Mouse (Mus musculus): Measurements from ENCODE around the gene 0610040J01Rik.

DNA sequence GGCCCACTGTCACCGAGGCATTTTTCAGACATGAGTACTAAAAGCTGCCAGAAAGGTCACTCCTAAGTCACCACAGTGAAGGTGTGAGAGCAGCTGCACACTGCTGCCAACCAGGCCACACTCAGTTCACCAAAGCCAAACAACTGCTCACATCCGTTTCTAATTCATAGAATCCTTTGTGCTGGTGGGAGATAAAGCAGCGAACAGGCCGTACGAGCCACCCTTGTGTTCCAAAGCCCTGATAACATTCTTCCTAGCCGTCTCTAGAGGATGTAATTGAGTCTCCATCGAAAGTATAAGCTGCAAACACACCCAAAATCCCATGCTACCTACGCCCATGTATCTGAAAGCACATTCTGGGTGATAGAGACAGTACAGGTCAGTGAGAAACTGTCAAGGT, 9.7 kb downstream of the 0610040J01Rik start:
- TF ChIP-seq GATA1 (IDR thresholded peaks at IDR 0.05; ENCODE audit: borderline replicate concordance, low read length) (no peak), FLI1 (IDR thresholded peaks at IDR 0.05; ENCODE audit: low read length) (no peak)

All from megakaryocyte, embryonic 14.5 days (primary cell).